Mouse (Mus musculus) forebrain, postnatal 0 days (tissue): ENCODE results near the gene Prom2. TPM values are rescaled to one million over a fixed set of nuclear protein-coding genes. Genes with fewer than 3 reads are reported as not detected.

Experiments used
- ATAC-seq: fragments of 200-750 bp; cut with Nextera tagmentation; 2 replicates; pipeline ENCODE4 v1.8.0; 2017; ENCODE audit warnings: mild to moderate bottlenecking, moderate library complexity
- DNase-seq: peaks from one replicate; pipeline ENCODE4 v3.0.0-alpha.2; 2015
- H3K27ac ChIP-seq: fragments of 300-500 bp; sonication (generic); 2 replicates; pipeline ENCODE4 v1.5.1; 2014; ENCODE audit warnings: low read depth, mild to moderate bottlenecking, antibody characterized with exemption, low read length, moderate library complexity, mixed read lengths
- H3K27me3 ChIP-seq: fragments of 300-500 bp; sonication (generic); 2 replicates; pipeline ENCODE4 v1.6.1; 2014; ENCODE audit warnings: mild to moderate bottlenecking, low read length, mixed read lengths; ENCODE audit not compliant: insufficient read depth
- H3K36me3 ChIP-seq: fragments of 300-500 bp; sonication (generic); 2 replicates; pipeline ENCODE4 v1.6.1; 2014; ENCODE audit warnings: mild to moderate bottlenecking, moderate library complexity; ENCODE audit not compliant: insufficient read depth
- H3K4me1 ChIP-seq: fragments of 300-500 bp; sonication (generic); 2 replicates; pipeline ENCODE4 v1.6.1; 2014; ENCODE audit warnings: antibody characterized with exemption; ENCODE audit not compliant: insufficient read depth
- H3K4me2 ChIP-seq: fragments of 300-500 bp; sonication (generic); 2 replicates; pipeline ENCODE4 v1.6.1; 2014; ENCODE audit warnings: low read depth, mild to moderate bottlenecking, moderate library complexity
- H3K4me3 ChIP-seq: fragments of 300-500 bp; sonication (generic); 2 replicates; pipeline ENCODE4 v1.5.1; 2014; ENCODE audit warnings: low read depth, low read length, mixed read lengths
- H3K9ac ChIP-seq: fragments of 300-500 bp; sonication (generic); 2 replicates; pipeline ENCODE4 v1.6.1; 2014; ENCODE audit warnings: mild to moderate bottlenecking
- H3K9me3 ChIP-seq: fragments of 300-500 bp; sonication (generic); 2 replicates; pipeline ENCODE4 v1.6.1; 2016; ENCODE audit warnings: low read length
- CTCF ChIP-seq: sonication (generic); IDR thresholded peaks from 2 replicates; pipeline ENCODE4 v1.5.1; 2016; ENCODE audit warnings: antibody characterized with exemption, control low read depth, low read depth
- whole genome bisulfite sequencing: fragments of 180-500 bp; shearing (Covaris S2); extraction: QIAGEN DNeasy Blood & Tissue Kit; methylation state at CpG from one replicate; pipeline ENCODE4 v1.1.7; 2014; 5-methylcytosine and 5-hydroxymethylcytosine counted together
- polyA plus RNA-seq: library from polyadenylated mRNA; unstranded; fragments of >200 nt; fragmentation: Nextera tagmentation; extraction: Ambion mirVana; gene quantifications from 2 replicates; pipeline ENCODE4 v1.2.1, GENCODE M21; 2015
- total RNA-seq: library from RNA; depleted of rRNA; stranded (reverse); fragments of >200 nt; gene quantifications from 2 replicates; pipeline ENCODE4 v1.2.3, GENCODE M21; 2014

Gene Prom2
- total and polyA plus RNA-seq, 2 experiments from 2014 or later, result not detected

DNA sequence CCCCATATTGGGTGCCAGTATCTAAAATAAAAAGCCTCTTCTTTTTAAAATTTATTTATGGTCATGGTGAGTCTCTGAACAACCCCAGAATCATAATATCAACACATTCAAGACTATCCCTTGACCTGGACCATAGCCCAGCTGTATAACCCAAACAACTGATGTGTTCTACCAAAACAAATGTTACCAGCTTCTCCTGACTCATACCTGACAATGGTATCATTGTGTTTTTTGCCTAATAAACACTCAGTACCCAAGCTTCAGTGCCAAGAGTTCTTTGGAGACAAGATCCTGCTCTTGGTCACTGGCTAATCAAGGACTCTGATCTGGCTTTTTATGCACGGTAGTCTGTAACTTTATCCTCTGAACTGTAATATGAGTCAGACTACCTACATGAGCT is 32.1 kb upstream of the Prom2 start:
- Histone ChIP-seq H3K4me2 (no peak overlapping the region), H3K9me3 (no peaks in the 10 kb centered on the region; the same call in 1 of the 2 replicates), H3K4me1 (no peaks in the 10 kb centered on the region), H3K36me3 (peaks cover 24% of the 10 kb centered on the region), H3K27ac (no peak overlapping the region), H3K4me3 (no peak overlapping the region), H3K9ac (no peak overlapping the region), H3K27me3 (no peaks in the 10 kb centered on the region)
- ATAC-seq (no peak), DNase-seq (no peak)
- WGBS, result 67% methylated on average over 1 of the region's 1 CpGs
- TF ChIP-seq CTCF, result no peak

DNA sequence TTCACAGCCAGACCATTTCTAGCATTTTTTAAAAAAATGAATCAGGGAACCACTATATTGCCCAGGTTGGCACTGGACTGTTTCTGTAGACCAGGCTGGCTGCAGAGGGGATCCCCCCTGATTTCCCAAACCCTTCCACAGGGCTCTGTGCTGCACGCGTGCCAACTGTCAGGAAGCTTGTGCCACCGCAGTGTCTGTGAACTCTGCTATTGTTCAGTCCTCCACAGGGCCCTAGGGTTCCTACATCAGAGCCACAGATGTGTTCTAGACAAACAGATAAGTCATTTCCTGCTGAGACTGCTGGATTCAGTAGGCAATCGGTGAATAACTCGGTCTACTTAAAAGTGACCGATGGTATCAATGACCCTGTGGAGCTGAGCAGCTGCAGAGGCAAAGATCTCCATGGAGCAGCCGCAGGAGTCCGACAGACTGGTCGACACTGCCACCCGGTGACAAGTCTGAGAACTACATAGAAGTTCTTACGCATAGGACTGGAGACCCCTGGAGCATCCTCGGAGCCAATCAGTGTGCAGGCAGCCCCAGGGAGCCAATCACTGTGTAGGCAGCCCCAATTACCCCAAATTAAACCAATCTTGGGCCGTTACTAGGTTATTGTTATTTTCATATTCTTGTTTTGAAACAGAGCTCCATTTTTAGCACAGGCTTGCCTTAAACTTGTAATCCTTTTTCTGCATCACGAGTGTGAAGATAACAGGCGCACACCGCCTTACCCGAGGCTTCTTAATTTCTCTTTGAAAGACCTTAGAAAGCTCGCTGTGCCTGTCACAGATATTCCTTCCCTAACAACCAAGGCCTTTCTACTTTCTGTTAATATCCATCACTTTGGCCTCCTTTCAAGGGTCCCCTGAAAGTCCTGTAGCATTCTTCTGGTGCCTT is 18.1 kb upstream of the Prom2 start:
- H3K27ac ChIP-seq, result no peak overlapping the region
- no peaks in the 10 kb centered on the region for H3K9me3 ChIP-seq
- H3K4me2 ChIP-seq, result peak overlapping the region; percentile 48
- ATAC-seq (peak; percentile 100), DNase-seq (peak; percentile 96)
- 11% methylated on average over 18 of the region's 18 CpGs for WGBS
- 0 out of 2 replicates have a peak overlapping the region, but pooled peaks have one; percentile 19 for H3K9ac ChIP-seq
- H3K27me3 ChIP-seq, result no peaks in the 10 kb centered on the region
- peak; percentile 94 for TF ChIP-seq CTCF
- H3K4me3 ChIP-seq, result peak overlapping the region; percentile 29
- peaks cover 3% of the 10 kb centered on the region; the same call in 1 of the 2 replicates for H3K4me1 ChIP-seq
- H3K36me3 ChIP-seq, result no peaks in the 10 kb centered on the region

DNA sequence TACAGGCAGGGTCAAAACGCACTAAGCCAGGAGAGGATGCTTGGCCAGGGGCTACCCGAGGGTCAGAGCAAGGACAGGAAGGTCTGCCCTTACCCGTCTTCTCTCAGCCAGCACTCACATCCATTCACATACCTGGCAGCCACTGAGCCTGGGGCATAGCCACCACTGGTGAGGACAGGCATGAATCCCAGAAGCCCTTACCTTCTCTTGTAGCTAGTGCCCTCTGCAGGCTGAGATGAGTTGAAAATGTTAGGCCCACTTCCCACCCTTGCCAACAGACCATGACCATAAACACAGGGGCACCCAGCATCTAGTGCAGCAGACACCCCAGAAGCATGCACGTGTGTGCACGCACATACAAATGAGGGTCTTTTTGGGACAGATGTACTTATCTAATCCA is 9.8 kb upstream of the Prom2 start:
- TF ChIP-seq CTCF, result peak; percentile 64
- WGBS, result 52% methylated on average over 5 of the region's 5 CpGs
- Histone ChIP-seq H3K4me2 (no peak overlapping the region), H3K9ac (no peak overlapping the region), H3K4me3 (no peak overlapping the region), H3K9me3 (no peaks in the 10 kb centered on the region), H3K27ac (no peak overlapping the region), H3K4me1 (no peaks in the 10 kb centered on the region), H3K27me3 (no peaks in the 10 kb centered on the region), H3K36me3 (no peaks in the 10 kb centered on the region)
- ATAC-seq (peak; percentile 34), DNase-seq (peak; percentile 36)

DNA sequence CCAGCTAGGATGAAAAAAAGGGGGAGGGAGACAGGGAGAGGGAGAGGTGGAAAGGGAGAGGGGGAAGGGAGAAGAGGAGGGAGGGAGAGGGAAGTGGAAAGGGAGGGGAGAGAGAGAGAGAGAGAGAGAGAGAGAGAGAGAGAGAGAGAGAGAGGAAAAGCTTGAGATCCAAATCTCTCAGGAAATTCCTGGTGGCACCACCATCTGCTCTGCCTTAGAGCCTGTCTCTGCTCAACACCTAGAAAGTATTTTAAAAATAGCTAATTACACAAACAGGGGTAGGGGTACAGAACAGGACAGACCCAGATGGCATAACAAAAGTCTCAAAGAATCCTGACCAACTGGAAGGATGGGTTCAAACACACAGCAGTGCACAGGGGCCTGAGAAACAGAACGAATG is 9.2 kb upstream of the Prom2 start:
- Histone ChIP-seq H3K27me3 (no peaks in the 10 kb centered on the region), H3K4me2 (no peak overlapping the region), H3K36me3 (no peaks in the 10 kb centered on the region), H3K27ac (no peak overlapping the region), H3K4me1 (no peaks in the 10 kb centered on the region), H3K9ac (no peak overlapping the region), H3K4me3 (no peak overlapping the region), H3K9me3 (no peaks in the 10 kb centered on the region)
- ATAC-seq, result no peak
- DNase-seq, result no peak
- no peak for TF ChIP-seq CTCF
- 75% methylated on average over 1 of the region's 1 CpGs for WGBS

DNA sequence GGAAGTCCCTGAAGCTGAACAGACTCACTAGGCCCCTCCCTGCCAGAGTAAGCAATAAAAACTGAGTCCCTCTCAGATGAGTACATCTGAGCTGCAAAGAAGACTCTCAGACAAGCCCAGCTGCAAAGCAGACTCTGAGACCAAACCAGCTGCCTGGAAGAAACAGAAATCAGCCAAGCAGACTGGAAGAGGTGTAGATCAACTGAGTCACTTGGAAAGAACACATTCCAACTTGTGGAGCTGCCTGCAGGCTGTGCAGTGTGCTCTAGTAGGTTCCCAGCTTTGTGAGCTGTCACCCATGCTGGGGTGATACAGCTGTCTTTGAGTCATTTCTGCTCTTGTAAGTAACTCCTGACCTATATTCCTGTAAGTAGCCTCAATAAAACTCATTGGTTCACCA is 8.4 kb upstream of the Prom2 start:
- ATAC-seq, result no peak
- H3K27ac ChIP-seq, result no peak overlapping the region
- H3K4me3 ChIP-seq, result no peak overlapping the region
- no peaks in the 10 kb centered on the region for H3K27me3 ChIP-seq
- TF ChIP-seq CTCF, result no peak
- H3K4me1 ChIP-seq, result no peaks in the 10 kb centered on the region
- no peak overlapping the region for H3K9ac ChIP-seq
- H3K9me3 ChIP-seq, result no peaks in the 10 kb centered on the region
- H3K4me2 ChIP-seq, result no peak overlapping the region
- no peaks in the 10 kb centered on the region for H3K36me3 ChIP-seq
- DNase-seq, result no peak

DNA sequence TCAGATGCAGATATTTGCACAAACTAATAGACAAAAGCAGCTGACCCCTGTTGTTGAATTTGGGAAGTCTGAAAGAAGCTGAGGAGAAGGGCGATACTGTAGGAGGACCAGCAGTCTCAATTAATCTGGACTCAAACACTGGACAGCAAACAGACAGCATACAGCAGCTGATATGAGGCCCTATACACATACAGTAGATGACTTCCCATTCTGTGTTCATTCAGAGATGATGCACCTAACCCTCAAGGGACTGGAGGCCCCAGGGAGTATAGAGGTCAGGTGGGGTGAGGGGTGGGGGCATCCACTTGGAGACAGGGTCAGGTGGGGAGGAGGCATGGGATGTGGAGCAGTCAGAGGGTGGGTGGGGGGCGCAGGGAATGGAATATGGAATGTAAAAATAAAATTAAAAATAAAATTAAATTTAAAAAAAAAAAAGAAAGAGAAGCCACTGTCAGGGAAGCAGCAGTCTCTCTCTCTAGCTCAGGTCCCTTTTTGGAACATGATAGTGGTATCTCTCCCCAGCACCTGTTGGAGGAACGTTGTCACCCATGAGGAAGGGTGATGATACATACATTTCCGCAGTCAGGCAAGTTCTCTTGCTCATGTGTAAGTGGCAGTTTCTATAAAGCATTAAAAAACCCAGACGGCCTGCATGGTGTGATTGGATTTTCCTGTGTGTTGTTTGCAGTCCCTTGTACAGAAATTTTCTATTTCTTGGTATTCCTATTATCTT is 7.2 kb upstream of the Prom2 start:
- H3K4me1 ChIP-seq, result no peaks in the 10 kb centered on the region
- no peak for TF ChIP-seq CTCF
- WGBS, result 77% methylated on average over 5 of the region's 5 CpGs

DNA sequence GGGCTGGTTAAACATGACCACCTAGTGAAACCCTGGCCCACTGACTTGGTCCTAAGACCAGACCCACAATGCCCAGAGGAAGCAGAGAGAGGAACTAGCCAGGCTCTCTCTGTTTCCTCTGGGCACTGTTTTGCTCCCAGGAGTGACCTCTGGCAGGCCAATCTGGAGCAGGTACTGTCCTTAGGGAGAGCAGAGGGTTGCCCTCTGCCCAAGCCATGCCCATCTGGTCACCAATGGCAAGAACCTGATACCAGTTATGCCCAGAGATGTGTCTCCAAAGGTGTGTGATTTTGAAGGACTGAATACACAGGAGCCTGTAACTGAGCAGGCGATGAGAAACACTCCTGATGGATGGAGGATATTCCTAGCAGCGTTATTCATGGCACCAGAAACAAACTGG is 430 bp upstream of the Prom2 start:
- Histone ChIP-seq H3K9ac (no peak overlapping the region), H3K4me2 (no peak overlapping the region), H3K4me1 (no peaks in the 10 kb centered on the region), H3K27ac (no peak overlapping the region), H3K4me3 (no peak overlapping the region), H3K36me3 (no peaks in the 10 kb centered on the region), H3K9me3 (no peaks in the 10 kb centered on the region), H3K27me3 (peaks cover 31% of the 10 kb centered on the region)
- ATAC-seq, result no peak
- WGBS, result 89% methylated on average over 2 of the region's 2 CpGs
- no peak for DNase-seq
- no peak for TF ChIP-seq CTCF

More for the DNA sequence above, 7.2 kb upstream of the Prom2 start:
- Histone ChIP-seq H3K27ac (no peak overlapping the region), H3K4me2 (no peak overlapping the region), H3K4me3 (no peak overlapping the region), H3K36me3 (no peaks in the 10 kb centered on the region), H3K9ac (no peak overlapping the region), H3K9me3 (no peaks in the 10 kb centered on the region), H3K27me3 (no peaks in the 10 kb centered on the region)
- ATAC-seq (no peak), DNase-seq (no peak)
